Mouse (Mus musculus): Measurements from ENCODE around the gene Krt7.

DNA sequence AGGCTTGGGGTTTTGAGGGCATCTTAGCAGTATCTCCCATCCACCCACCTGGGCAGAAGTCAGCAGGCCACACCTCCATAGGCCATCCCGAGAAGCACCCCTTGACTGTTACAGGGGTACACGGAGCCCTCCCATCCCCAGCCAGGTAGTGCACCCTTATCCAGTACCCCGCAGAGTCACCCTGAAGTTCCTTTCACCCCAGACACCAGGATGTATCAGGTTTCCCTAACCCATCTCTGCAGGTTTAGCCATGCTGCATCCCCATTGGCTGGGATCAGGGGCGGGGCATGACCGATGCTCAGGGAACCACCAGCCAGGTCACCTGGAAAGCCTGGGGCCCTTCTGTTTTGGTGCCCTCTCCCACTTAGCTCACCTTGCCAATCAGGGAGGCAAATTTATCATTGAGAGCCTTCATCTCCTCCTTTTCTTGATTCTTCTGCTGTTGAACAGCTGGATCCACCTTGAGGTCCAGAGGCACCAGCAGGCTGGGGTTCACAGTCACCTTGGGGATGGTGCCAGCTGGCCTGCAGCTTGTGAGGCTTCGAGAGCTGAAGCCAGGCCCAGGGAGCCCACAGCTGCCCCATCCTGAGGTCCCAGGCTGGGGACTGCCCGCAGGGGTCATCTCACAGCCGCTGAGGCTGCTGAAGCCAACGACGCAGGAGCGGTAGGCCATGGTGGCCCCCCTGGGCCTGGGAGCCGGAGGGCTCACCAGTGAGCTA, 41.3 kb upstream of the Krt7 start:
- TF ChIP-seq CTCF (IDR thresholded peaks at IDR 0.05; ENCODE audit: borderline replicate concordance, control insufficient read depth, extremely low read depth, insufficient read depth, low read length, poor library complexity) = no peak
- no peak for TF ChIP-seq POLR2A (IDR thresholded peaks at IDR 0.05; ENCODE audit: control insufficient read depth, extremely low read depth, insufficient read depth, low read length, poor library complexity)

Measured in thymus, adult 2 months (tissue).